Mouse (Mus musculus): ENCODE measurements at regions not wholly inside any gene's neighbourhood (a gene's known extent, or its start where the extent isn't known, plus 50 kb on each side); places are given as distances from the start of the nearest gene placed in this dataset.

DNA sequence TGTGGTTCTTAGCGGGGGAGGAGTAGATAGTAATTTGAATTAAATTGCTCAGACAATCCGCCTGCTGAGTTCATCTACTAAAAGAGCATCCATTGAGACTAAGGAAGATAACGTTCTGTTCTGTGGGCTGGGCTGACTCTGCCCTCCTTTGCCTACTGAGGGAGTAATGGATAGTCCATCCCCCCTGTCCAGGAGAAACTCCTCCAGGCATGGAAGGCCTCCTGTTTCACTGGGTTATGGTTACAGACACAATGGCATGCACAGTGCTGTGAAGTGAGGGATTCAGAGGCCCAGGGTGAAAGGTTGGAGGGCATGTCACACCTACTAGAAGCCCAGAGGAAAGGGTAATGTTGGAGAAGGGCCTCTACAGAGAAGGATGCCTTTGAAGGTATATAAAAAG, 287.2 kb upstream of the Xrcc4 start:
- no peak for DNase-seq (ENCODE audit: low spot score in 2 of 2)

DNA sequence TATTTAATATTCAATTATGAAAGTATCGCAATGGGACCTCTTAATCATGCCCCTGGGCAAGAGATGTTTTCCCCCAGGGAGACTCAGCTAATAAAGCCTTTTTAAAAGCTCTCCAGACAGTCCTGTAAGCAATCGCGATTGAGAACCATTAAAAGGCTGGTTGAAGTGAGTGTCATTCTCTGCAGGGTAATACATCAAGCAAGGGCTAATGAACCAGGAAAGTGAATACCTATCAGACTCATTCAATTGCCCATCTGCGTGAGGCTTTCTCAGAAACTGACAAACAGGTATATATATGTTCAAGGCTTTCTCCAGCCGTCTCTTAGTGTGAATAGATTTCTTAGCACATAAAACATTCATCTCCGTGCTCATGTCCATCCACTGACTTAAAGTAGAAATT, 286.8 kb upstream of the Xrcc4 start:
- no peak for DNase-seq (ENCODE audit: low spot score in 2 of 2)

DNA sequence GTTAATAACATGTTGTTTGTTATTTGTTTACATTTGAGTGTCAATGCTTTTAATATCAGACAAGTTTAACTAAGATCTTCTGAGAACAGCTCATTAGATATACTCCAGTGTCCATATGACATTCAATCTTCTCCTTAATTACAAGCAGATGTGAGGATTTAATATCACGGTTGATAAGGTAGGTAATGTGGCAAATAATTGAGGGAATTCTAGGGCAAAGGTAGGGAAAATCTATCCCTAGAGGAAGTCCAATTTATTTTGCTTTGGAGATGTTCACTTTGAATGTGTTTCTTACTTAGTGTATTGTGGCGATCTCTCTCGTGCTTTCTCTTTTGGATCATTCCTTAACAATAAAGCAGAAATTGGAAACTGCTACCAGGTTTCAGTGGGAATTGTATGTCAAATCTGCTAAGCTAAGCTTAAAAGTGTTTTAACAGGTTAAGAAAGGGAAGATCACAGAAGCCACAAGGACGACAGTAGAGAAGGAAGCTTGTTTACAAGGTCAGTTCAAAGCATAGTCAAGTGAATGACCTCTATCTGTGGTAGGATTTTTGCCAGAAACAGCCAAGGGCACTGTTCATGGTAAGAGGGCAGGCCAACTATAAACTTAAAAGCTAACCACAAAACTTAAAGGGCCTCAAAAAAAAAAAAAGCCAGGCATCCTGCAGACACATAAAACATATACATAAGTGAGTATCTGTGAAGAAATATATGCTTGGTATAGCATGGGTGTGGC, 282.2 kb upstream of the Xrcc4 start:
- DNase-seq (ENCODE audit: low spot score in 2 of 2) = no peak

DNA sequence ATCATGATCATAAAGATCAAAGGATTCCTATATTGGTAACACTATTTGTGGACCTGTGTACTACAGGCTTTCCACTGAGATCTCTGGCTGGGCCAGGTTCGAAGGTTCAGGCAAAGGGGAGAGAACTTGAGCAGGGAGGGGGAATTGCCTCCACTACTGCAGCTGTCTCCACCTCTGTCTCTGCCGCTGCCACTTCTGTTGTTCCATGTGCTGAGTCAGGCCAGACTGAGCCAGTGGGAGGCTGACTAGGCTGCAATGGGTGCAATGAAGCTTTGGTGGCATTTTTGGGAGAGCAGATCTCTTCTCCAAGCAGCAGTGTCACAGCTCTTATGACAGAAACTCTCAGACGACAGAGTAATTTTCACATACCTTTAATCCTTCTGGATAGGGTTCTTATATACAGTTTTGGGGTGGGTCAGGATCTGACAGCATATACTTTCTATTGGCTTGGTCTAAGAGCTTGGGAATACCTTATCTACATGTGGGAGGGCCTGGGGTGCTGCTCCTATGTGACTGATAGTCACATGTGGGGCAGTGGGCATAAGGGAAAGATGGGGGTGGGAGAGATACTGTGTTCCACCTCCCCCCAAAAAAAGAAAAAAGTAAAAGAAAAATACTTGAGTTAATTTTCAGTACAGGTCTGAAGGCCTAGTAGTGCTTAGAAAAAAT, 281.5 kb upstream of the Xrcc4 start:
- DNase-seq (ENCODE audit: low spot score in 2 of 2) = no peak

DNA sequence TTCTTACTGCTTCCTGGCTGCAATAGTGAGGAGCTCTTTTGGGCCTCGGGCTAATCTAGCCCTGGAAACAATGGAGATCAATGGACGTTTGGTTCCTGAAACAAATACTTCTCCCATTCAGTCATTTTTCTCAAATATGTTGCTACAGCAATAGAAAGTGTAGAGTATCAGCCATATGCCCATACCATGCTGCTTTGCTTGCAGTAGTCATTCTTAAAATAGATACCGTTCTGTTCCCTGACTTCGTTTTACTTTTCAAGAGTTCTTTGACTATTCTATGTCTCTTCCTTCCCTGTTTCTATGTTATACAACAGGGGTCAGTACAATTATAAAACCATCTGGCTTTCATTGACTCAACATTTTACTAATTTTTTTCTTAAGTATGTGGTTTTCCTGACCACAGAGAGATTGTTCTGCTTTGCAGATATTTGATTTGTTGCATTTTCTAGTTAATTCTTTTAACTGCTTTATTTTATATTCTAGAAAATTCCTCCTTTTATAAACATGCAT, 275.2 kb upstream of the Xrcc4 start:
- DNase-seq (ENCODE audit: low spot score in 2 of 2) = no peak

DNA sequence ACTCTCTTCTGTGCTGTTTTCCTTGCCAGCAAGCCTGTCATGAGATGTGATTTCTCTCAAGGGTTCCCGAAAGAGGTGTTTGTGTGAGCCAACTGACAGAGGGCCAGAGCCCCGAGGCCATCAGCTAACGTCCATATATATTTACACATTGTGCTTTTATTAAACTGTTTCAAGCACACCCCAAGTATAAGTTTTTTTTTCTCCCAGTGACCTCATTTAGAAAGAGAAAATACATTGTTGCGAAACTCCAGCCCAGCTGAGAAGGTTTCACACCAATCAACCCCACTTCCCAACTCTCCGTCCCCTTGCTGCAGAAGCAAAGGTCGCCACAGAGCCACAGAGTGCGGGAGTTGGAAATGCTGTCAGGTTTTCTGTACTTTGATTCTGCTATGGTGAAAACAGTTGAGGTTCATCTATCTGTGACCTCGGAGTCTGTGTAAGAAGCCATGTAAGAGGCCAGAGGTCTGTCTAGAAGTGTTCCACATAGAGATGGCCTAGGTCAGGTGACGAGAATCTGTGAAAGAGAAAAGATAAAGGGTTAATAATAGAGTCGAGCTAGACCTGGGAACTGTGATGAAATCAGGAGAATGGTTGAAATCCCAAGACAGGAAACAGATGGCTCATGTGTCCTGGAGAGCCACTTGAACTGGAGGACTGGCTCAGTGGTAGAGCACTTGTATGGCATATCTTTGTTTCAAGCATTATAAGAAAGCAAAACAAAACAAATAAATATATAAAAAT, 270.6 kb upstream of the Xrcc4 start:
- DNase-seq (ENCODE audit: low spot score in 2 of 2) = no peak

DNA sequence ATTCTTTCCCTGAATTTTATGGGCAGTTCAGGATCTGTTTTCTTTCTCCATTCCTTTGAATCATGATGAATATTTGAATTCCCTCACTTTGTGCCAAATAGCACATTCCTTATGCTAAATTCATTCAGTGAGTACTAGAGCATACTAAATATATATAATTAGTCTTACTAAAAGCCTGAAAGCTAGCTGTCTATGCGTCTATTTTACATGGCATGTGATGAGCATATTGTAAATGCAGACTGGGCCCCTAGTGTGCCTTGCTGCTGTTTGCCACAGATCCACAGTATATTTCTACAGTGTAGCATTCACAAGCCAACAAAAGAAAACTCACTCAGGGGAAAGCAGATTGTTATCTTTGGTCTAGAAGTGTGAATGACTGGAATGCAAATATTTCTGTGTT, 268.7 kb upstream of the Xrcc4 start:
- no peak for DNase-seq (ENCODE audit: low spot score in 2 of 2)

DNA sequence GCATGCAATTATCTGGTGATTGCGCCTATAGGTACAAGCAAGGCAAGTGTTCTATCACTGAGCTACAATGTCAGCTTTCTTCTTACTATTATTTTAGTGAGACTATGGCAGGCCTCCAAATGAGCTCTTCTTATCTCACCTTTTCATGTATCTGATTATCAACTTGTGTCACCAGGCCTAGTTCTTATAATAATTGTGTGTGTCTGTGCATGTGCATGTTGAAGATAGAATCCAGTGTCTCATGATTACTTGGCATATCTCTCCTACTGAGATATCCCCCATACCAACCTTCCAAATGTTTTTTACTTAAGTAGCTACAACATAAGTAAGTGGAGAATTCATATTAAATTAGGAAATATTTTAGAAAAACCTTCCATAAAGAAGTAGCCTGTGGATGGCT, 266.2 kb upstream of the Xrcc4 start:
- no peak for DNase-seq (ENCODE audit: low spot score in 2 of 2)

DNA sequence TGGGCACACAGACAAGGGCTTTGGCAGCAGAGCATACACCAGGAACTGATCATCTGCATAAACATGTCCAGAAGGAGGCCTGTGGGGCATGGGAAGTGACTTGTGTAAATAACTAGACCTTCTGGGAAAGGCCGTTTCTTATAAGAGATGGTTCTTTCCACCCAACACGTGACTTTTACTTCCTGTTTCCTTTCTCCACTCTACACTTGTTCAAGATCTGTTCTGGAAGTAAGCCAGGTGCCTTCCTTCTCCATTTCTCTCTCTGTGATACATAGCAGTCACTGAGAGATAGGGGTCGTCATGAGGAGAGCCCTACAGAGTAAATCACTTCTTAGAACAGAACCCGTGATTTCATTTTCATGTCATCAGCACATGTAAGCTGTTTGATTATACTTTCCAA, 253.4 kb upstream of the Xrcc4 start:
- no peak for DNase-seq (ENCODE audit: low spot score in 2 of 2)

DNA sequence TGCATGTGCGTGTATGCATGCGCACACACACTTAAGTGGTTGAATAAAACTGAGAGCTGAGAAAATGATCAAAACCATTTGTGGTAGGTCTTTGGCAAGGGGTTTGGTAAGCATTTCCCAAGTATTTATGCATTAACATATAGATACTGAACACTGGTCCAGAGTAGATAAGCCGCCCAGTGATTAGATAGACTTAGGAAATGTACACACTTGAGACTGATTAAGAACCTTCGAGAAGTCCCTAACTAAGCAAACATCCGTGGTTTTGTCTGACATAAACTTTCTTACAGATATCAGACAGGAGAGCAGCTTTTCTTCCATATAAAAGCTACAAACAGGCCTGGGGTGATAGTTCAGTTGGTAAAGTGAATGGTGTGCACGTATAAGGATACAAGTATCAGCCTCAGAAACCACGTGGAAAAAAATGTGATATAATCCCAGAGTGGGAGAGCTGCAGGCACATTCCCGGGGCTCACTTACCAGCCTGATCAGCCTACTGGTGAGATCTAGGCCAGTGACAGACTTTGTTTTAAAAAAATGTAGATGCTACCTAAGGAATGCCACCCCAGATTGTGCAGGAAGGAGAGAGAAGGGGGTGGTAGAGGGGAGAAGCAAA, 252.3 kb upstream of the Xrcc4 start:
- DNase-seq (ENCODE audit: low spot score in 2 of 2) = no peak

DNA sequence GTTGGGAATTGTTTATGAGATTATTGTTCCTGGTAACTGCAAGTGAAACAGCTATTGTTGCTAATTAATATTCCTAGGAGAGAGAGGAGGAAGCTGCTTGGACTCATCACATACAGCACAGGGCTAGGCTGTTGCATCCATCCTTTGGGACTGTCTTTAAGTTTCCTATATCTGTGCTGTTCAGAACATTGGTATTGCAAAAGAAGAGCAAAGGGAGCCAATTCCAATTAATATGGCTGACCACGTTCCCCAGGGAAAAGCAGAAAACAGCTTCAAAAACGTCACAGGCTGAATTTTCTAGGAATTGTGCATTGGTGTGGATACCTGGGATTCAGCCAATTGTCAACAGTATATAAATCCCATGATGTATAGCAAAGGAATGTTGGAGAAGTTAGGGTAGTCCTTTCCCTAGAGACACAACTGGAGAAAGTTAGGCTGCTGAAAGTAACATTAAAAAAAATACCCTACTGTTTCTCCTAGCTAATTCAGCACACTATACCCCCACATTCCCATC, 251.3 kb upstream of the Xrcc4 start:
- no peak for DNase-seq (ENCODE audit: low spot score in 2 of 2)

DNA sequence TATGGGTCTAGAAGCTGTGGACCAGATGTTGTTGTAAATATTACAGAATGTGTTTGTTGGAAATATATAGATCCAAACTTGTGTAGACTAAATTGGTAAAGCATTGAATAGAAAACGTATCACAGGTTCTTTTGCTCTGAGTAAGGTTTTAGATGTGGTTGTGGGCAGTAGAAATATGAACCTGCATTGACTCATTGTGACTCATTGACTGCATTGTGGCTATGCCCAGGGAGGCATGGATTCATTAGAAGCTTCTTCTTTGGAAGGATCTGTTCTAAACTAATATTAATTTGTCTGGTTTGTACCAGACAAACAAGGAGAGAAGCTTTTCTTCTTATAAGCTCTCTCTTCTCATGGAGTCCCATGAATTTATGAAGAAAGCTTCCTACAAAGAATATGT, 248.2 kb upstream of the Xrcc4 start:
- no peak for DNase-seq (ENCODE audit: low spot score in 2 of 2)

DNA sequence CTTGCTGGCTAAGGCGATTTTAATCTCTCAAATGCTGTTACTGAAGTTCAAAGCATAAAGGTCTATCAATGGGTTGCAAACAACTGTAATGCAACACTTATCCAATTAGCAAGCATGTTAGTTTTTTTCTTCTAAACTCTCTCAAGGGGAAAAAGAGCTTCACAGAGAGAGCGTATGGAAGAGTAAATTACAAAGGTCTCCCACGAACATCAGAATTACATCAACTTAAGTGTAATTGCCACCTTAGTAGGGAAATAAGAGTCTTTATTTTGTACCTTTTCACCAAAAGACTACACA, 246.3 kb upstream of the Xrcc4 start:
- no peak for DNase-seq (ENCODE audit: low spot score in 2 of 2)

DNA sequence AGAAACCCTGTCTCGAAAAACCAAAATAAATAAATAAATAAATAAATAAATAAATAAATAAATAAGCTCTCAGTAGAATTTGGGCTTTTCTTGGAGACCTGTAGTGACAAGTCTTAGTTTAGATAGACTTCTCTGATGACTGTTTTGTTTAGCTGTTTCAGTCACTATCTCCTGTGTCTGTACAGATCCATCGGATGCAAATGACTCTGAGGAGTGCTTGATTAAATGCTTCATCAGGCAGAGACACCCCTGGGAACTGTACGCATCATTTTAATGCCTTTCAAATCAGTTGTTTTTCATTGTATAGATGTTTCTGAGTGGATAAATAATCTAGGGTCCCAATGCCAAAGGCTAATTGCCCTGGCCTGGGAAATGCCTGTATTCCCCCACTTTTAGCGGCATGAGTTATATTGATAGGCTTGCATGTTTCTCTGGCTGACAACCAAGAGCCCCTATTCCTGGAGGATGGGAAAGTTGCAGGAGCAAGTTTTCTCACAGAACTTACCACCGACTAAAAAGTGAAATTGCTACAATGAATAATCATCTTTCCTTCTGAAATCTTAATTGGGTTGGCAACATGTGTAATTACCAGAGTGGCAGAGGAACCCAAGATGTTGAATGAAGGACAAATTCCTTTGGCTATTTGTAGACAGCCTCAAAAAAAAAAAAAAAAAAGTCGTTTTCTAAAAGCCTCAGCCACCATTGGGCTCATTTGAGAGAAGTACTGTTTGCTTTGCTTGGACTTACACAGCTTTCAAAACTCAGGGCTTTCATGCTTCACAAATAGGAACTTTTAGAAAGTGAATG, 245.7 kb upstream of the Xrcc4 start:
- no peak for DNase-seq (ENCODE audit: low spot score in 2 of 2)

DNA sequence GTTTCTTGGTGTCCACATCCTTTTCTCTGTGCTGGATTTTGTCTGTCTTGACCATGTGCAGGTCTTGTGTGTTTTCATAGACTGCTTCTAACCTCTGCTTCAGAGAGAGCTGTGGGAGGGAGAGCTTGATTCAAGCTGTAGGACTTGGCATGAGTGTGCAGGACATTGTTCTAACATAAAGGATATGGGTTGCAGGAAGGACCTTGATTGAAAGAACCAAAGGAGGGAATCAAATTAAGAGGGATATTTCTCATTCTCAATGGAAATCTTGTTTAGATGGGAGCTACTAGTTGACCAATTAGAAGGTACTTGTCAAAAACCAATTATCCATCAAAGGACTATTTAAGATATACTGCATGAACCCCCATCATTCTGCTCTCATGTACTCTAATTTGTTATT, 244.9 kb upstream of the Xrcc4 start:
- no peak for DNase-seq (ENCODE audit: low spot score in 2 of 2)

DNA sequence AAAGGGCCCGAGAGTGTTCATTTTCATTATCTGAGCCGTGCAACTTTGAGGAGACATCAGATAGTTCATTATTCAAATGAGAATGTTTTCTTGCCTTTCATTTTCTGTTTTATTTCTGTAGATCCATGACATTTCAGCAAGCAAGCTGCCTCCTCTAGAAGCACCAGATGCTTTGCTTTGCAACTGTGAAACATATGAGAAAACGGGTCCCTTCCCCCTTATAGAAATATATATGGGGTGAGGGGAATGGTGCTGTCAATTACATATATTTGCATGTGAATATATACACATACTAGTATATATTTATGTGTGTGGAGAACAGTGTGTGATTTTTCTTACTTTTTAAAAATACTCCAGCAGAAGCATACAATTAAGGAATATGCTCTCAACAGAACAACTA, 235.8 kb upstream of the Xrcc4 start:
- DNase-seq (ENCODE audit: low spot score in 2 of 2) = no peak

DNA sequence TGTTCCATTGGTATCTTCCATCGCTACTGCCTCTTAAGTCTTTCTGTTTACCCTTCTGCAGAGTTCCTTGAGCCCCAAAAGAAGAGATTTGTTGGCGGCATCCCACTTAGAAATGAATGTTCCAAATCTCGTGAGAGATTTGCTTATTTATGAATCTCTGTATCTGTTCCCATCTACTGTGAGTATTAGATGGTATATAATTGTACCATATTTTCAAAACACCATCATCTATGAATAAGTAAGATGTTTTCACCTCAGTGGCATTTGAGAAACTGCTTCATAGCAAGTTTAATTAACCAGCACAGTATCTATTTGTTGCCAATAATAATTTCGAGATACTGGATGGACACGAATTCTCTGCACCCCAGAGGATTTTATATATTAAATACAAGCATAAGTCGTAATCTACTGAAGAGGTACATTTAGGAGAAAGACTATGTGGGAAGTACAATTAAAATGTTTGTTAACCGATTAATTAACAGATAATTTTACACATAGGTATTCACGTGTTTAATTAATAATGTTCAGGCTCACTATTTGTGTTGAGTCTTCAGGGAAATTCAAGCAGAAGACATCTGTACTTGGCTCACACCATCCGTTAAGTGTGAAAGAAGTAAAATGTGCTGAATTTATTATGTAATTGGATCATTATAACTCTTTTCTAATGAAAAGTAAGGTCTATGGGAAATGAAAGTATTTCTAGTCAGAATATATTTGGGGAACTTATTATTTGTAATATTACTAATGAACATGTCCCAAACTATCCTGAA, 224.0 kb upstream of the Xrcc4 start:
- DNase-seq (ENCODE audit: low spot score in 2 of 2) = no peak

DNA sequence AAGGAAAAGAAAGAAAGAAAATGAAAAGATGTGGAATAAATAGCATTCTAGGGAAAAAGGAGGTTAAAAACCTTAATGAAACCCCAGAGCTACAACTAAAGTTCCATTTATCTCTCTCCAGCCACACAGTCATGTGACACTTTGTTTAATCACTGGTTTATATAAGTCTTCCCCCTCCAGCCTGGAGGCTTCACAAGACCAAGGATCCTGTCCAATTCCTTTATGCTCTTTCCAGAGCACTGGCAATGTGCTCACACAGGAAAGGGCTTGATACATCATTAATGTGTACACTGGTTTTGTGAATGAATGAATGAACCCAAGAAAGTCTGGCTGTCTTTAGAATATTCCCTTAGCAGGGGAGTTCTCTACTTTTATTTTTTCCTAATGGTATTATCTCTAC, 221.1 kb upstream of the Xrcc4 start:
- DNase-seq (ENCODE audit: low spot score in 2 of 2) = no peak

DNA sequence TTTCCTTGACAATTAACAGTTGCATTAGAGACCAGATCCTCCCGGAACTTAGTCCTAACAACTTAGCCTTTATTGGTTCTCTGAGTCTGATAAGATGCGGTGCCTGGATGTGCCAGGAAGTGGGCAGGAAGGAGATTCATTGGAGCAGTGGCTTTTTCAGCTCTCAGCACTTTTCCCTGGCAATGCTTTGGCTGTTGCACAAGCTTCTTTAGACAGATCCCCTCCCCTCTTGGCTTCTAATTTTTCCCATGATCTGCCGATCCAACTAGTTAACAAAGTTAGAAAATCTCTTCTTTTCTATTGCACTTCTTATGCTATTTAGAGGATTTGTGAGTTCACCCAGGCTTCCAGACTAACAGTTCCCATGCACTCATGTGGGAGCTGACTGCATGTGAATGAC, 211.1 kb upstream of the Xrcc4 start:
- DNase-seq (ENCODE audit: low spot score in 2 of 2) = no peak

DNA sequence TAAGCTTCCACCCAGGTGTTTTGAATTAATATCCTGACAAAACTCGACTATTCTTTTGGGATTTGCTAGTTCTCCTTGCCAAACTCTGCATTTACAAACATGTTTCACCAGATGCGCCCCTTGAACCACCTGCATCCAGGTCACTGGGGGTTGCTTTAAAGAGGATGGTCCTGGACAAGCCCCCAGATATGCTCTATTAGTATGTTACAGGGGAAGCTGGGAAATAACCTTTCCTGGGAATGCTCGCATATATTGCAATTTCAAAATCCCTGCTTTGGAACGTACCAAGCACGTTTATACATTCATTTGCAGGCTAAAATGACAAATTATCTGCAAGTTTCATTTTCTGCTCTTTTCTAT, 205.2 kb upstream of the Xrcc4 start:
- no peak for DNase-seq (ENCODE audit: low spot score in 2 of 2)
